Mouse (Mus musculus) adipocyte (in vitro differentiated cells): ENCODE data around the gene Magea10.

Experiments
- DNase-seq: peaks from one replicate; pipeline ENCODE4 v3.0.0-alpha.2; 2016; ENCODE audit warnings: low spot score

Gene Magea10

DNA sequence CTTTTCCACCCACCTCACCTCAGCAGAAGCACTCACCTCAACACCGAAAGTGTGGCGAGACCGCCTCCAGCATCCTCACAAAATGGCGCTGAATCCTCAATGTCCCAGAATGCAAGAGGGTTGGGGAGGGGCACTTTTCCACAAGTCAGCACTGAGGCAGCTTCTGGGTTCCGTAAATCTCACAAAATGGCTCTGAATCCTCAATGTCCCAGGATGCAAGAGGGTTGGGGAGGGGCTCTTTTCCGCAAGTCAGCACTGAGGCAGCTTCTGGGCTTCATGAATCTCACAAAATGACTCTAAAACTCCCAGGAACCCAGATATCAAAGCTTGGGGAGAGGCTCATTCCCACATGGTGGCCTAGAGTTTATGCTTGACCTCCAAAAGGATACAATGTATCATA is at the start of gene Magea10:
Gene Magea10 (minus strand): TSS at position 101 of the 400 bp plus-strand sequence.
- DNase-seq = no peak

DNA sequence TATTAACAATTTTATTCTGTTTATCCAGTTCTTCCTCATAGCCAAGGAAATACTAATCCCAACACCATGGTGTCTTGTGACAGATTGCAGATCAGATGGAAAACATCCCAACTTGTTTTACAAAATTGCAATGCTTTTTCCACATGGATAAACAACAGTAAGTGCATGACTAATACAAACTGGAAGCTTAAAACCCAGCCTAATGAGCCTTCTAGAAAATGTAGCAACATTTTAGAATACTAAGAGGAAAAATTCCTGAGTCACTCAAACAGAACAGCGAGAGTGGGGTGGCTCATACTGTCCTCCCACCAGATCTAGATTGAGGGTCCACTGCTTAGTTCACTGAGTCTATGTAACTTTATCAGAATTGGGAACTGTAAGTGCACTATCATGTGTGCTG is 4.7 kb downstream of the Magea10 start:
- DNase-seq = peak; percentile 9
